Mouse (Mus musculus) liver, embryonic 13.5 days (tissue): ENCODE results near the gene Degs1. TPM values are rescaled to one million over a fixed set of nuclear protein-coding genes. Genes with fewer than 3 reads are reported as not detected.
A peak's percentile ranks its signal among the peaks of the same experiment; 100 is the strongest.

Source experiments
- ATAC-seq: fragments of 200-750 bp; cut with Nextera tagmentation; 2 replicates; pipeline ENCODE4 v1.8.0; 2017; ENCODE audit warnings: low read depth, mild to moderate bottlenecking, moderate number of reproducible peaks, moderate library complexity
- DNase-seq: peaks from one replicate; pipeline ENCODE4 v3.0.0; 2022
- H3K27ac ChIP-seq: fragments of 300-500 bp; sonication (generic); 2 replicates; pipeline ENCODE4 v1.5.1; 2015; ENCODE audit warnings: moderate library complexity, mild to moderate bottlenecking, inconsistent platforms
- H3K27me3 ChIP-seq: fragments of 300-500 bp; sonication (generic); 2 replicates; pipeline ENCODE4 v1.6.1; 2015; ENCODE audit warnings: mild to moderate bottlenecking, inconsistent platforms
- H3K36me3 ChIP-seq: fragments of 300-500 bp; sonication (generic); 2 replicates; pipeline ENCODE4 v1.6.1; 2015; ENCODE audit warnings: mild to moderate bottlenecking, inconsistent platforms
- H3K4me1 ChIP-seq: fragments of 300-500 bp; sonication (generic); replicated peaks from 2 replicates; pipeline ENCODE4 v1.6.1; 2015; ENCODE audit warnings: inconsistent platforms
- H3K4me2 ChIP-seq: fragments of 300-500 bp; sonication (generic); 2 replicates; pipeline ENCODE4 v1.6.1; 2015; ENCODE audit warnings: inconsistent platforms, mild to moderate bottlenecking, moderate library complexity
- H3K4me3 ChIP-seq: fragments of 300-500 bp; sonication (generic); replicated peaks from 2 replicates; pipeline ENCODE4 v1.5.1; 2015; ENCODE audit warnings: mild to moderate bottlenecking, inconsistent platforms
- H3K9ac ChIP-seq: fragments of 300-500 bp; sonication (generic); 2 replicates; pipeline ENCODE4 v1.6.1; 2015; ENCODE audit warnings: mild to moderate bottlenecking, inconsistent platforms
- H3K9me3 ChIP-seq: fragments of 300-500 bp; sonication (generic); replicated peaks from 2 replicates; pipeline ENCODE4 v1.6.1; 2016; ENCODE audit warnings: inconsistent platforms
- WGBS: fragments of 180-500 bp; shearing (Covaris S2); methylation state at CpG from one replicate; pipeline ENCODE4 v1.1.7; 2015; ENCODE audit not compliant: insufficient replicate concordance; 5-methylcytosine and 5-hydroxymethylcytosine counted together
- polyA plus RNA-seq: library from polyadenylated mRNA; unstranded; fragments of >200 nt; fragmentation: Nextera tagmentation; extraction: Ambion mirVana; gene quantifications from 2 replicates; pipeline ENCODE4 v1.2.1, GENCODE M21; 2015

The Degs1 gene
- polyA plus RNA-seq, 1 experiment from 2014 or later: 87.5 TPM

- Histone ChIP-seq H3K36me3 (peaks cover 41% of the 10 kb centered on the region), H3K27ac (peak overlapping the region; percentile 90), H3K9me3 (no peaks in the 10 kb centered on the region), H3K27me3 (no peaks in the 10 kb centered on the region), H3K4me2 (peak overlapping the region; percentile 94), H3K9ac (peak overlapping the region; percentile 86), H3K4me1 (peaks cover 40% of the 10 kb centered on the region), H3K4me3 (peak overlapping the region; percentile 73)
- 65% methylated on average over 11 of the region's 11 CpGs for WGBS
- ATAC-seq (no peak), DNase-seq (no peak)
Measured at GRCm38 (mm10) chr1:182280577-182280976, 2.0 kb downstream of the Degs1 start.

GRCm38 (mm10) chr1:182280046-182280445 is 2.6 kb downstream of the Degs1 start:
- H3K9me3 ChIP-seq: no peaks in the 10 kb centered on the region
- peaks cover 47% of the 10 kb centered on the region for H3K36me3 ChIP-seq
- peak overlapping the region; percentile 94 for H3K4me2 ChIP-seq
- no peaks in the 10 kb centered on the region for H3K27me3 ChIP-seq
- ATAC-seq (no peak), DNase-seq (no peak)
- peak overlapping the region; percentile 86; the same call in 1 of the 2 replicates for H3K9ac ChIP-seq
- peak overlapping the region; percentile 73; the same call in 1 of the 2 replicates for H3K4me3 ChIP-seq
- peaks cover 40% of the 10 kb centered on the region for H3K4me1 ChIP-seq
- WGBS: 85% methylated on average over 6 of the region's 6 CpGs
- H3K27ac ChIP-seq: peak overlapping the region; percentile 90

GRCm38 (mm10) chr1:182279436-182279835 is 3.2 kb downstream of the Degs1 start:
- no peaks in the 10 kb centered on the region for H3K27me3 ChIP-seq
- peaks cover 52% of the 10 kb centered on the region for H3K36me3 ChIP-seq
- 86% methylated on average over 4 of the region's 4 CpGs for WGBS
- no peak overlapping the region for H3K9ac ChIP-seq
- H3K9me3 ChIP-seq: no peaks in the 10 kb centered on the region
- peaks cover 36% of the 10 kb centered on the region for H3K4me1 ChIP-seq
- H3K27ac ChIP-seq: no peak overlapping the region
- ATAC-seq: no peak
- no peak overlapping the region for H3K4me2 ChIP-seq
- DNase-seq: no peak
- H3K4me3 ChIP-seq: no peak overlapping the region

DNA sequence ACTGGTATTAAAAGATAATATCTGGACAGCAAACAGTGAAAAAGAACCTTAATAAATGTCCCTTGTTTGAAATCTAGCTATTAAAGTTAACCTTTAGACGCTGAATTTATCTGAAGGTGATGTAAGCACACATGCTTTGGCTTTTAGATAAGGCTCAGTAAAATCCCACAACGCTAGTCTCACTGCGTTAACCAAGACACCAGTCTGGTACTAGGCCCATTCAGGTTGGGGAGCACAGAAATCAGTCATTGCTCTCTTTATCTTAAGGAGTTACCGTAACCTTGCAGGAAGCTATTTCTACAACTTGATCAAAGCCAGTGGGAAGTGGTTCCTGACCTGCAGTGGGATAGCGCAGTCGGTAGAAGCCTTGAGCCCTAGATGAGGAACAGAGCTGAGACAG is 7.5 kb downstream of the Degs1 start:
- ATAC-seq (no peak), DNase-seq (no peak)
- no peaks in the 10 kb centered on the region for H3K9me3 ChIP-seq
- H3K4me1 ChIP-seq: peaks cover 4% of the 10 kb centered on the region
- no peaks in the 10 kb centered on the region for H3K27me3 ChIP-seq
- H3K4me2 ChIP-seq: no peak overlapping the region
- 70% methylated on average over 6 of the region's 6 CpGs for WGBS
- H3K4me3 ChIP-seq: no peak overlapping the region
- H3K27ac ChIP-seq: no peak overlapping the region
- H3K36me3 ChIP-seq: peaks cover 73% of the 10 kb centered on the region
- H3K9ac ChIP-seq: no peak overlapping the region

DNA sequence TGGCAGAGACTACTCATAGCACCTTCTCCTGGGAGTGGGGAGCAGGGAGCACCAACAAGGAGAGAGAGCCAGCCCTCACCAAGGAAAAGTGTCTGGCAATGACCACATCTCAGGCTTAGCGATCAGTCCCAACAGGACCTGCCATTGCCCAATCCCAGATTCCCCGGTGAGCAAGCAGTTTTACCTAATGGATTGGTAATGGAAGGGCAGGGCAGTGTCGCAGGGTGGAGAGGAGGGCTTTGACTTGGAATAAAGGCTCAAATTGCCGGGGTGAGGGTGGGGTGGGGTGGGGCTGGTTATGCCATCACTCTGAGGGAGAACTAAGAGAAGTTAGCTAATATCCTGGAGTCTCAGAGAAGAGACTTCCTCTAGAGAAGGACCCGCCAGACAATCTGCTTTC is 11.0 kb downstream of the Degs1 start:
- DNase-seq: no peak
- no peak for ATAC-seq
- no peaks in the 10 kb centered on the region for H3K9me3 ChIP-seq
- 73% methylated on average over 5 of the region's 5 CpGs for WGBS
- no peak overlapping the region; the same call in 1 of the 2 replicates for H3K27ac ChIP-seq
- H3K4me1 ChIP-seq: peaks cover 4% of the 10 kb centered on the region; the same call in 1 of the 2 replicates
- H3K9ac ChIP-seq: no peak overlapping the region
- H3K36me3 ChIP-seq: peaks cover 41% of the 10 kb centered on the region
- H3K4me3 ChIP-seq: no peak overlapping the region
- no peaks in the 10 kb centered on the region for H3K27me3 ChIP-seq
- H3K4me2 ChIP-seq: no peak overlapping the region

GRCm38 (mm10) chr1:182271130-182271529 is 11.5 kb downstream of the Degs1 start:
- WGBS: 66% methylated on average over 5 of the region's 5 CpGs
- H3K9ac ChIP-seq: no peak overlapping the region
- H3K36me3 ChIP-seq: peaks cover 37% of the 10 kb centered on the region
- no peak for ATAC-seq
- no peak for DNase-seq
- H3K4me3 ChIP-seq: no peak overlapping the region
- 0 out of 2 replicates have a peak, but pooled peaks cover 5% of the 10 kb centered on the region for H3K4me1 ChIP-seq
- no peaks in the 10 kb centered on the region for H3K9me3 ChIP-seq
- no peaks in the 10 kb centered on the region for H3K27me3 ChIP-seq
- H3K4me2 ChIP-seq: no peak overlapping the region
- no peak overlapping the region for H3K27ac ChIP-seq

DNA sequence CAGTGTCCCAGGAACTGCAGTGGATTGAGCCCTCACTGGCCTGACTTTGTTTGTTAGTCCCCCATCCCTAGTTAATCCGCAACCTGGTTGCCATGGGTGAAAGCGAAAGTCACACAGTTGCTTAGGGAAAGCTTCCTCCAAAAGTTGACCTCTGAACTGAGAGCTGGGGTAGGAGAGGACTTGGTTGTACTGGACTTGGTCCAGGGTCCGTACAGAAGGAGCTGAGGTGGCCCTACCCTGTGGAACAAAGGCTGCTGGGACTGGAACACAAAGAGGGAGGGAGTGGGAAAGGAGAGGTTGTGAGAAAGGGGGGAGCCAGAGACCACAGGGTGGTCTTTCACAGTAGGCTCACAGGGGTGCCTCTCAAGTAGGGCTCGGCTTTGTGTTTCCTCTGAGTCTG is 14.3 kb downstream of the Degs1 start:
- ATAC-seq: peak; percentile 76
- Histone ChIP-seq H3K36me3 (peaks cover 11% of the 10 kb centered on the region), H3K4me1 (0 out of 2 replicates have a peak, but pooled peaks cover 5% of the 10 kb centered on the region), H3K9ac (no peak overlapping the region), H3K9me3 (no peaks in the 10 kb centered on the region), H3K4me3 (no peak overlapping the region), H3K27me3 (no peaks in the 10 kb centered on the region), H3K27ac (peak overlapping the region; percentile 21; the same call in 1 of the 2 replicates), H3K4me2 (no peak overlapping the region)
- no peak for DNase-seq
- WGBS: 53% methylated on average over 4 of the region's 4 CpGs

- DNase-seq (no peak), ATAC-seq (no peak)
- no peak overlapping the region for H3K27ac ChIP-seq
- 0 out of 2 replicates have a peak, but pooled peaks cover 2% of the 10 kb centered on the region for H3K4me1 ChIP-seq
- H3K4me2 ChIP-seq: no peak overlapping the region
- 70% methylated on average over 11 of the region's 11 CpGs for WGBS
- no peak overlapping the region for H3K4me3 ChIP-seq
- H3K36me3 ChIP-seq: no peaks in the 10 kb centered on the region
- H3K9ac ChIP-seq: no peak overlapping the region
- no peaks in the 10 kb centered on the region for H3K27me3 ChIP-seq
- H3K9me3 ChIP-seq: no peaks in the 10 kb centered on the region
Measured at GRCm38 (mm10) chr1:182266028-182266525, 16.5 kb downstream of the Degs1 start.

GRCm38 (mm10) chr1:182256041-182256680 is 26.4 kb downstream of the Degs1 start:
- no peak for DNase-seq
- H3K27me3 ChIP-seq: no peaks in the 10 kb centered on the region
- ATAC-seq: no peak
- H3K9me3 ChIP-seq: no peaks in the 10 kb centered on the region
- no peaks in the 10 kb centered on the region for H3K4me1 ChIP-seq
- no peak overlapping the region for H3K4me2 ChIP-seq
- WGBS: 71% methylated on average over 11 of the region's 11 CpGs
- H3K27ac ChIP-seq: no peak overlapping the region
- H3K36me3 ChIP-seq: no peaks in the 10 kb centered on the region
- no peak overlapping the region for H3K9ac ChIP-seq
- H3K4me3 ChIP-seq: no peak overlapping the region

DNA sequence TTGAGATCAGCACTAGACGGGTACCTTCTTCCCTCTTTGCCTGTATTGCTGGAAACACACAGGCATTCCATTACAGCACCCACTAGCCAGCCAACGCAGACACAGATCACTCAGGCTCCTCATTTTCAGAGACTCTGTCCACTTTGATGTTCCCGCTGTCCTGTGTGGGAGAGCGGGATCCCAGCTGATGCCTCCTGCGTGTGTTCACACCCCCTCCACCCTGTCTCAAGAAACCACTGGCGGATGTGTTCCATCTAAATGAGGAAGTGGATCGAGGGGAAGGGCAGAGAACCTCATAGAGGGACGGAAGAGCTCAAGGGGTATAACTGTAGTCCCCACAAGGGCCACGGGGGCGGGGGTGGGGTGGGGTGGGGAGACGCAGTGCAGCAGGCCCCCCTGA is 27.6 kb downstream of the Degs1 start:
- no peaks in the 10 kb centered on the region for H3K9me3 ChIP-seq
- ATAC-seq (no peak), DNase-seq (no peak)
- H3K9ac ChIP-seq: no peak overlapping the region
- 35% methylated on average over 11 of the region's 11 CpGs for WGBS
- no peak overlapping the region for H3K4me2 ChIP-seq
- H3K36me3 ChIP-seq: no peaks in the 10 kb centered on the region
- H3K27ac ChIP-seq: no peak overlapping the region
- no peak overlapping the region for H3K4me3 ChIP-seq
- H3K4me1 ChIP-seq: no peaks in the 10 kb centered on the region
- H3K27me3 ChIP-seq: no peaks in the 10 kb centered on the region

GRCm38 (mm10) chr1:182254618-182255017 is 28.0 kb downstream of the Degs1 start:
- Histone ChIP-seq H3K9ac (no peak overlapping the region), H3K27me3 (no peaks in the 10 kb centered on the region), H3K27ac (no peak overlapping the region), H3K4me3 (no peak overlapping the region), H3K9me3 (no peaks in the 10 kb centered on the region), H3K4me1 (no peaks in the 10 kb centered on the region), H3K4me2 (no peak overlapping the region), H3K36me3 (no peaks in the 10 kb centered on the region)
- no peak for ATAC-seq
- no peak for DNase-seq
- WGBS: 36% methylated on average over 8 of the region's 8 CpGs
